Mouse (Mus musculus) small intestine, adult 2 months (tissue): ENCODE measurements around the gene Gm27029. TPM values are rescaled to one million over a fixed set of nuclear protein-coding genes. Genes with fewer than 3 reads are reported as not detected.

Experiments used
- H3K27ac ChIP-seq: fragments of 200-500 bp; 2 replicates; pipeline ENCODE4 v1.5.1; 2012; ENCODE audit warnings: low read depth, low read length, control low read depth, inconsistent platforms; ENCODE audit not compliant: insufficient read depth
- H3K27me3 ChIP-seq: fragments of 200-500 bp; 2 replicates; pipeline ENCODE4 v1.6.1; 2012; ENCODE audit warnings: mild to moderate bottlenecking, moderate library complexity, low read length, inconsistent platforms; ENCODE audit not compliant: control insufficient read depth, insufficient read depth
- H3K36me3 ChIP-seq: fragments of 200-500 bp; 2 replicates; pipeline ENCODE4 v1.6.1; 2012; ENCODE audit warnings: mild to moderate bottlenecking, low read length, control low read depth, inconsistent platforms; ENCODE audit not compliant: control insufficient read depth, insufficient read depth
- H3K4me1 ChIP-seq: fragments of 200-500 bp; 2 replicates; pipeline ENCODE4 v1.6.1; 2012; ENCODE audit warnings: low read length, inconsistent platforms, mixed read lengths; ENCODE audit not compliant: control insufficient read depth, insufficient read depth, insufficient read length
- H3K4me3 ChIP-seq: fragments of 200-500 bp; 2 replicates; pipeline ENCODE4 v1.5.1; 2012; ENCODE audit warnings: low read depth, mild to moderate bottlenecking, control low read depth, inconsistent platforms, low read length, moderate library complexity
- CTCF ChIP-seq: fragments of 200-500 bp; IDR thresholded peaks from 2 replicates; pipeline ENCODE4 v1.5.1; 2012; ENCODE audit warnings: low read depth, mild to moderate bottlenecking, control low read depth, inconsistent platforms, low read length, moderate library complexity, mixed read lengths; ENCODE audit not compliant: insufficient replicate concordance, insufficient read length; ENCODE audit errors: extremely low read depth
- POLR2A ChIP-seq: fragments of 200-500 bp; IDR thresholded peaks from 2 replicates; pipeline ENCODE4 v1.6.1; 2012; ENCODE audit warnings: low read depth, mild to moderate bottlenecking, control low read depth, inconsistent platforms, low read length, moderate library complexity
- WGBS: fragments of 180-500 bp; shearing (Covaris S2); methylation state at CpG from one replicate; pipeline ENCODE4 v1.1.7; 2018; 5-methylcytosine and 5-hydroxymethylcytosine counted together
- polyA plus RNA-seq: library from polyadenylated mRNA; depleted of rRNA; stranded (reverse); fragments of >200 nt; gene quantifications from 2 replicates; pipeline ENCODE4 v1.2.3, GENCODE M21; 2012; rRNA removed

Gm27029 gene
- polyA plus RNA-seq, 1 experiment, result not detected

DNA sequence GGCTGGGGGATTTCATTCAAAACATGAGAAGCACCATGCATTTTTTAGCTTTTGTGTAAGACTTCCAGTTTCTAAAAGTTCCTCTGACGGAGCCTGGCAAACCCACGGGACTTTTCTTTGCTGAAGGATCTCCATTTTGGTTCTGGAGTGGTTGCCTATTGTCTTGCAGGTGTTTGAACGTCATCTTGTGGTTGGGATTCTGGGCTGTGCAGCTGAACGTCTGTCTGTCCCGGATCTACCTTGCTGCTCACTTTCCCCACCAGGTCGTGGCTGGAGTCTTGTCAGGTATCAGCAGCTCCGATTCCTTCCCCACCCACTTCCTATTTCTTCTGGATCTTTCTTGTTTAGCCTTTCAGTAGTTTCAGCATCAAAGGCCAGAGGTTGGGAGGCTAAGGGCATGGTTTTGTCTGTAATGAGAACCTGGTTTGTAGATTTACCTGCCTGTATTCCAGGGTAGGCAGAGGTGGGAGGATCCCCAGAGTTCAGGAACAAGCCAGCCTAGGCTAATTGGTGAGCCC lies 50.1 kb downstream of the Gm27029 start:
- Histone ChIP-seq H3K27ac (no peak overlapping the region), H3K36me3 (peaks cover 6% of the 10 kb centered on the region; the same call in 1 of the 2 replicates), H3K4me1 (peaks cover 3% of the 10 kb centered on the region; the same call in 1 of the 2 replicates), H3K27me3 (no peaks in the 10 kb centered on the region), H3K4me3 (no peak overlapping the region)
- 58% methylated on average over 7 of the region's 7 CpGs for WGBS
- TF ChIP-seq CTCF (no peak), POLR2A (no peak)

- Histone ChIP-seq H3K4me1 (peaks cover 10% of the 10 kb centered on the region; the same call in 1 of the 2 replicates), H3K36me3 (peaks cover 4% of the 10 kb centered on the region; the same call in 1 of the 2 replicates), H3K4me3 (no peak overlapping the region), H3K27me3 (no peaks in the 10 kb centered on the region), H3K27ac (no peak overlapping the region)
- 65% methylated on average over 5 of the region's 5 CpGs for WGBS
- TF ChIP-seq CTCF, result no peak
- no peak for TF ChIP-seq POLR2A
Measured at GRCm38 (mm10) chr11:101370141-101370540, 54.5 kb downstream of the Gm27029 start.

DNA sequence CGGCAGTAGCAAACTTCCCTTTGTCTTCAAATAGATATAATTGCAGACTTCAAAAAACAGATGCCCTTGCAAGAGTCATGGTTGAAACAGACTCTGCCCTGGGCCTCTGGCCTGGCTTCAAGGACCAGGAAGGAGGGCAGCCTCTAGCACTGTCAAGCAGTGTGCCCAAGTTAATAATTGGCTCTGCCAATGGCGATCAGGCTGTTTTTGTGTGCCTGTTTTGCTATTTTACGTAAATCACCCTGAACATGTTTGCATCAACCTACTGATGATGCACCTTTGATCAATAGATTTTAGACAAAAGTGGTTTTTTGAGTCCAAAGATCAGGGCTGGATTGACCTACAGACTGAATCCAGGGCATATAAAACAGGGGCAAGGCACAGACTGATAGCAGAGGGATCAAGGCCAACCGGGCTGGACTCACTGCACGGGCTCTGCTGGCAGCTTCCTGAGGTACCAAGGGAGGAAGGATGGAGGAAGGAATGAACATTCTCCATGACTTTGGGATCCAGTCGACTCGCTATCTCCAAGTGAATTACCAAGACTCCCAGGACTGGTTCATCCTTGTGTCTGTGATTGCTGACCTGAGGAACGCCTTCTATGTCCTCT lies 57.2 kb downstream of the Gm27029 start, which contains the start of gene G6pc:
TSS of gene G6pc (plus strand) at position 236 of the 610 bp plus-strand sequence.
- Histone ChIP-seq H3K27ac (peak within 1 kb of the TSS; percentile 59; the same call in 1 of the 2 replicates), H3K4me3 (peak within 1 kb of the TSS; percentile 42)
- WGBS, result 37% methylated on average over 8 of the region's 8 CpGs

DNA sequence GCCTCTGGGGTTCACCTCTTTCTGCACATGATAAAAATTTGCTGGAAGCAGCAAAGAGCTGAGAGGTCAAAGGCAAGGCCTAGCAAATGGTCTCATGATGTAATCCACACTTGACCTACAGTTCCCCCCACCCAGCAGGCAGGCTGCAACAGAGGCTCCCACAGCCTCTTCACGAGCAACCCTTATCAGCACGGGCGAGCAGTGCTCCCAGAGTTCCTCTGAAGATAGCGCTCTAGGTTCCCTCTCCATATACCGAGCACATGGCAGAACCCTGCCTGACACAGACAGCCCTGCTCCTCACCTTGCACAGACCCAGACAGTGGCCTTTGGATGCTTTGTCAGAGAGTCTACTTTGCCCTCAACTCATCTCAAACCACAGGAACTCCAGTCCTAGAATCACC lies 60.1 kb downstream of the Gm27029 start:
- TF ChIP-seq POLR2A (no peak), CTCF (no peak)

More for the DNA sequence above, 57.2 kb downstream of the Gm27029 start, which contains the start of gene G6pc:
- TF ChIP-seq POLR2A, result no peak
- no peak for TF ChIP-seq CTCF
- peaks cover 3% of the 10 kb centered on the region; the same call in 1 of the 2 replicates for H3K36me3 ChIP-seq
- no peaks in the 10 kb centered on the region for H3K27me3 ChIP-seq
- H3K4me1 ChIP-seq, result peaks cover 25% of the 10 kb centered on the region

DNA sequence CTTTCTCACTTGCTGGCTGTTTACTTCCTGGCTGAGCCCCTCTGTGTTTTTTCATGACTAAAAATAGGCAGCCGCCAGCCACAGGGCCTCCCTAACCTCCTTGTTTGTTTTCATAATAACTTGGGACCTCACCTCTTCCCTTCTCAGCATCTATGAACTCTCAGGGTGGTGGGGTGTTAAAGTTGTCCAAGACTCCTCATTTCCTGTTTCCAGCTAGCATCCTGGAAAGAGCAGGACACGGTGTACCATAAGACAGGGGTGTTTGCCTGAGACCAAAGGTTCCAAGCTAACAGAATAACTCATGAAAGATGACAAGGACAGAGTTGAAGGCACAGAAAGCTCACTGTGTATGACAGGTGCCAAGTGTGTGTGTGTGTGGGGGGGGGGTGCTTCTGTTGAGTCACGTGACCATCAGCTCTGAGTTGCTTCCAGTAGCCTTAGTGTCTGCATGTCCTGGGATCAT lies 63.9 kb downstream of the Gm27029 start:
- 28% methylated on average over 3 of the region's 3 CpGs for WGBS
- Histone ChIP-seq H3K27me3 (no peaks in the 10 kb centered on the region), H3K27ac (peak overlapping the region; percentile 60; the same call in 1 of the 2 replicates), H3K36me3 (no peaks in the 10 kb centered on the region), H3K4me3 (no peak overlapping the region), H3K4me1 (peaks cover 30% of the 10 kb centered on the region)
- TF ChIP-seq CTCF, result no peak
- no peak for TF ChIP-seq POLR2A

More for the DNA sequence above, 60.1 kb downstream of the Gm27029 start:
- WGBS, result 34% methylated on average over 5 of the region's 5 CpGs
- no peaks in the 10 kb centered on the region for H3K27me3 ChIP-seq
- no peak overlapping the region for H3K4me3 ChIP-seq
- H3K36me3 ChIP-seq, result no peaks in the 10 kb centered on the region
- H3K27ac ChIP-seq, result peak overlapping the region; percentile 96
- H3K4me1 ChIP-seq, result peaks cover 33% of the 10 kb centered on the region

DNA sequence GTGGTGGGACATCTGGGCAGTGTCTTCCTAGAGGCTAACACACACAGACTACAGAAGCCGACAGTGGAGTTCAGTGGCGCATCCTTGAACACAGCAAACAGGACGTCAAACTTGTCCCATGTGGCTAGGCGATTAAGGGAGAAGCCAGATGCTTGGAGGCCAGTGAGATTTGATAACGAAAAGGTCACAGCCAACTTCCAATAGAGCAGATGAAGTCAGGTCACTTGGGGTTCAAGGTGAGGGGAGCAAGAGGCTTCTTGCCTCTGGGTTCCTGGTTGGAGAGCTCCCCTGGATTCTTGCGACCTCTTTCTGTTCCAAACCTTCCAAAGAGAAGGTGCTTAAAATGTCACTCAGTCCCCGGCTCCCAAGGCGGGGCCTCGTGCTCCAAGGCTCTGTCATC lies 64.8 kb downstream of the Gm27029 start:
- WGBS, result 82% methylated on average over 9 of the region's 9 CpGs
- H3K4me1 ChIP-seq, result peaks cover 32% of the 10 kb centered on the region; the same call in 1 of the 2 replicates
- no peaks in the 10 kb centered on the region for H3K36me3 ChIP-seq
- no peak overlapping the region for H3K27ac ChIP-seq
- H3K27me3 ChIP-seq, result no peaks in the 10 kb centered on the region
- TF ChIP-seq CTCF (no peak), POLR2A (no peak)
- H3K4me3 ChIP-seq, result no peak overlapping the region

GRCm38 (mm10) chr11:101357505-101358182 lies 67.0 kb downstream of the Gm27029 start:
- TF ChIP-seq CTCF, result no peak
- no peak for TF ChIP-seq POLR2A
- Histone ChIP-seq H3K36me3 (no peaks in the 10 kb centered on the region), H3K4me1 (peaks cover 19% of the 10 kb centered on the region; the same call in 1 of the 2 replicates), H3K4me3 (no peak overlapping the region), H3K27ac (no peak overlapping the region), H3K27me3 (no peaks in the 10 kb centered on the region)
- 43% methylated on average over 3 of the region's 3 CpGs for whole genome bisulfite sequencing

Other genes starting within 250 kb of the Gm27029 start
- 18.4 and 25.7 TPM in 2 replicates for gene Ccr10, start 249.4 kb downstream of the Gm27029 start, polyA plus RNA-seq
- 7.9 and 20.0 TPM in 2 replicates for gene Ezh1, start 198.3 kb downstream of the Gm27029 start, polyA plus RNA-seq
- gene Ramp2, start 178.8 kb downstream of the Gm27029 start, polyA plus RNA-seq, result 15.1 and 25.8 TPM in 2 replicates
- 28.9 and 64.8 TPM in 2 replicates for gene Vps25, start 171.1 kb downstream of the Gm27029 start, polyA plus RNA-seq
- gene Wnk4, start 164.2 kb downstream of the Gm27029 start, polyA plus RNA-seq, result 3.0 and 7.9 TPM in 2 replicates
- gene Cntd1, start 145.8 kb downstream of the Gm27029 start, polyA plus RNA-seq, result 0.09 and 0.20 TPM in 2 replicates
- gene Coa3, start 145.7 kb downstream of the Gm27029 start, polyA plus RNA-seq, result 174 and 479 TPM in 2 replicates
- gene Becn1, start 122.5 kb downstream of the Gm27029 start, polyA plus RNA-seq, result 157 and 163 TPM in 2 replicates
- gene Psme3, start 108.6 kb downstream of the Gm27029 start, polyA plus RNA-seq, result 19.9 and 36.7 TPM in 2 replicates
- gene Aoc2, start 99.7 kb downstream of the Gm27029 start, polyA plus RNA-seq, result 2.7 and 5.9 TPM in 2 replicates
- 6.6 and 8.9 TPM in 2 replicates for gene Aoc3, start 94.2 kb downstream of the Gm27029 start, polyA plus RNA-seq
- gene G6pc, start 57.2 kb downstream of the Gm27029 start, polyA plus RNA-seq, result 8.8 and 9.7 TPM in 2 replicates
- gene Aarsd1, start 7.2 kb downstream of the Gm27029 start, polyA plus RNA-seq, result 8.5 and 10.8 TPM in 2 replicates
- 15.4 and 23.7 TPM in 2 replicates for gene Rundc1, start 289 bp upstream of the Gm27029 start, polyA plus RNA-seq
- gene Ptges3l, start 537 bp upstream of the Gm27029 start, polyA plus RNA-seq, result 0.51 and 0.89 TPM in 2 replicates
- gene Rpl27, start 17.5 kb upstream of the Gm27029 start, polyA plus RNA-seq, result 178 and 244 TPM in 2 replicates
- 44.3 and 123 TPM in 2 replicates for gene Ifi35, start 23.6 kb upstream of the Gm27029 start, polyA plus RNA-seq
- gene Rnd2, start 40.2 kb upstream of the Gm27029 start, polyA plus RNA-seq, result 18.5 and 28.1 TPM in 2 replicates
- gene Vat1, start 41.4 kb upstream of the Gm27029 start, polyA plus RNA-seq, result 92.5 and 272 TPM in 2 replicates
- gene Brca1, start 127.2 kb upstream of the Gm27029 start, polyA plus RNA-seq, result 0.24 and 1.0 TPM in 2 replicates
- 47.4 and 116 TPM in 2 replicates for gene Nbr1, start 127.4 kb upstream of the Gm27029 start, polyA plus RNA-seq
- gene Tmem106a, start 157.4 kb upstream of the Gm27029 start, polyA plus RNA-seq, result 57.2 and 171 TPM in 2 replicates
- gene Gm11634, start 174.5 kb upstream of the Gm27029 start, polyA plus RNA-seq, result not detected in 2 replicates
- 6.3 and 12.4 TPM in 2 replicates for gene Rdm1, start 202.4 kb upstream of the Gm27029 start, polyA plus RNA-seq
- 7.6 and 27.9 TPM in 2 replicates for gene Arl4d, start 240.7 kb upstream of the Gm27029 start, polyA plus RNA-seq